Mouse (Mus musculus) limb, embryonic 14.5 days (tissue): ENCODE measurements around the gene Faim2. TPM values are rescaled to one million over a fixed set of nuclear protein-coding genes. Genes with fewer than 3 reads are reported as not detected.

ENCODE experiments used
- ATAC-seq: fragments of 200-750 bp; cut with Nextera tagmentation; 2 replicates; pipeline ENCODE4 v1.8.0; 2017; ENCODE audit warnings: low read depth, moderate number of reproducible peaks, moderate TSS enrichment; ENCODE audit not compliant: low FRiP score
- DNase-seq: peaks from one replicate; pipeline ENCODE4 v3.0.0-alpha.2; 2015; ENCODE audit warnings: low spot score
- H3K27ac ChIP-seq: fragments of 300-500 bp; sonication (generic); replicated peaks from 2 replicates; pipeline ENCODE4 v1.5.1; 2014; ENCODE audit warnings: low read depth, mild to moderate bottlenecking, low read length, moderate library complexity, mixed read lengths
- H3K27me3 ChIP-seq: fragments of 300-500 bp; sonication (generic); 2 replicates; pipeline ENCODE4 v1.6.1; 2014; ENCODE audit warnings: low read length, mixed read lengths; ENCODE audit not compliant: control insufficient read depth, insufficient read depth
- H3K36me3 ChIP-seq: fragments of 300-500 bp; sonication (generic); 2 replicates; pipeline ENCODE4 v1.6.1; 2014; ENCODE audit warnings: mild to moderate bottlenecking, low read length, moderate library complexity, mixed read lengths; ENCODE audit not compliant: control insufficient read depth, insufficient read depth
- H3K4me1 ChIP-seq: fragments of 300-500 bp; sonication (generic); 2 replicates; pipeline ENCODE4 v1.6.1; 2014; ENCODE audit warnings: antibody characterized with exemption, low read length, mixed read lengths; ENCODE audit not compliant: control insufficient read depth, insufficient read depth
- H3K4me2 ChIP-seq: fragments of 300-500 bp; sonication (generic); replicated peaks from 2 replicates; pipeline ENCODE4 v1.6.1; 2014; ENCODE audit warnings: low read depth, mild to moderate bottlenecking, low read length, moderate library complexity; ENCODE audit not compliant: severe bottlenecking
- H3K4me3 ChIP-seq: fragments of 300-500 bp; sonication (generic); replicated peaks from 2 replicates; pipeline ENCODE4 v1.5.1; 2014; ENCODE audit warnings: low read length
- H3K9ac ChIP-seq: fragments of 300-500 bp; sonication (generic); 2 replicates; pipeline ENCODE4 v1.6.1; 2014; ENCODE audit warnings: mild to moderate bottlenecking, low read depth, low read length, moderate library complexity; ENCODE audit not compliant: severe bottlenecking
- H3K9me3 ChIP-seq: fragments of 300-500 bp; sonication (generic); 2 replicates; pipeline ENCODE4 v1.6.1; 2016; ENCODE audit warnings: low read length; ENCODE audit not compliant: control insufficient read depth
- POLR2A ChIP-seq: fragments of 200-500 bp; IDR thresholded peaks from 2 replicates; pipeline ENCODE4 v1.8.0; 2012; ENCODE audit warnings: inconsistent platforms, mild to moderate bottlenecking, moderate library complexity, borderline replicate concordance; ENCODE audit not compliant: insufficient read depth, insufficient read length; ENCODE audit errors: extremely low read depth
- WGBS: fragments of 180-500 bp; shearing (Covaris S2); extraction: QIAGEN DNeasy Blood & Tissue Kit; methylation state at CpG from one replicate; pipeline ENCODE4 v1.1.7; 2014; 5-methylcytosine and 5-hydroxymethylcytosine counted together
- polyA plus RNA-seq, 2 experiments: library from polyadenylated mRNA; depleted of rRNA in 1 of 2; stranded (reverse) in 1 of 2; unstranded in 1 of 2; fragments of >200 nt; fragmentation: Nextera tagmentation in 1 of 2; extraction: Ambion mirVana in 1 of 2; gene quantifications; 2 replicates each; pipeline versions ENCODE4 v1.2.1 to v1.2.3; 2012 to 2014

The Faim2 gene
- polyA plus RNA-seq, 2 experiments: 0.10 to 0.21 TPM

- DNase-seq (no peak), ATAC-seq (no peak)
- Histone ChIP-seq H3K4me3 (no peak overlapping the region), H3K4me2 (no peak overlapping the region), H3K27ac (no peak overlapping the region), H3K9ac (no peak overlapping the region), H3K36me3 (no peaks in the 10 kb centered on the region), H3K27me3 (no peaks in the 10 kb centered on the region), H3K4me1 (peaks cover 5% of the 10 kb centered on the region; the same call in 1 of the 2 replicates), H3K9me3 (no peaks in the 10 kb centered on the region)
- TF ChIP-seq POLR2A: no peak
- 92% methylated on average over 1 of the region's 1 CpGs for WGBS
These were observed 31.0 kb upstream of the Faim2 start for GRCm38 (mm10) chr15:99558947-99559346.

DNA sequence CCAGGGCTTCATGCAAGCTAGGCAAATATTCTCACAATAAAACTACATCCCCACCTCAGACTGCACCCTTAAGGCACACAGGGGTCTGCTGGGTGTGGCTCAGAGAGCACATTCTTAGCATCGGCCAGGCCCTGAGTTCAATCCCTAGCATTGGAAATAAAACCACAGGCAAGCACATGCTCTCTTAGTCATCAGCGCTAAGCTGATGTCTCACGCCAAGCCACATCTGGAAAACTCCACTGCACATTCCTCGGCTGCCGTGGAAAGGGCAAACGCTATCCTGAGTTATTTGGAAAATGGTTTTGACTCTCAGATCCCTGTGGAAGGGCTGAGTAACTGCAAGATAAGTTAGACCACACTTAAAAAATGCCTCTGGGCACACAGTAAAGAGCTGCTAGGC, 25.8 kb upstream of the Faim2 start:
- Histone ChIP-seq H3K27me3 (no peaks in the 10 kb centered on the region), H3K27ac (0 out of 2 replicates have a peak overlapping the region, but pooled peaks have one; percentile 52), H3K4me1 (peaks cover 8% of the 10 kb centered on the region; the same call in 1 of the 2 replicates), H3K4me2 (no peak overlapping the region), H3K36me3 (no peaks in the 10 kb centered on the region), H3K4me3 (no peak overlapping the region), H3K9ac (no peak overlapping the region), H3K9me3 (no peaks in the 10 kb centered on the region)
- DNase-seq (peak; percentile 59), ATAC-seq (peak; percentile 77)
- WGBS: 17% methylated on average over 6 of the region's 6 CpGs
- no peak for TF ChIP-seq POLR2A

- 46% methylated on average over 2 of the region's 2 CpGs for WGBS
- Histone ChIP-seq H3K36me3 (no peaks in the 10 kb centered on the region), H3K27me3 (no peaks in the 10 kb centered on the region), H3K4me1 (peaks cover 22% of the 10 kb centered on the region), H3K9ac (no peak overlapping the region), H3K4me3 (no peak overlapping the region), H3K4me2 (no peak overlapping the region), H3K9me3 (no peaks in the 10 kb centered on the region), H3K27ac (no peak overlapping the region)
- ATAC-seq (no peak), DNase-seq (no peak)
- TF ChIP-seq POLR2A: no peak
These were observed 21.9 kb upstream of the Faim2 start for GRCm38 (mm10) chr15:99549901-99550300.

DNA sequence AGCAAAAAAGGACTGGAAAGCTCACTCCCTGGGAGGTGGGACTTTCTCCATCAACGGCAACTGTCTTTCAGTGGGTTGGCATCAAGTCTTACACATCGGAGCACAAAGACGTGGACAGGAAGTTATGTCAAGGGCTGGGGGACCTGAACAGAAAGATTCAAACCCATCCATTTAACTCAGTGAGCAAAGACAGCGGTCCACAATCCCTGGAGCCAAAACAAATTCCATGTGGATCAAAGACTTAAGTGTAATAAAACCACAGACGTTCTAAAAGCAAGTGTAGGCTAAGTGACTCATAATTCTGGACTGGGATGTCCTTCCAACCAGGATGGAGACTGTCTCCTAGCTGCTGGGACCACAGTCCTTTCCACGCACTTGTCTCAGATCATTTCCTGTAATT, 19.8 kb upstream of the Faim2 start:
- DNase-seq: no peak
- Histone ChIP-seq H3K36me3 (no peaks in the 10 kb centered on the region), H3K27me3 (no peaks in the 10 kb centered on the region), H3K4me2 (no peak overlapping the region), H3K9me3 (no peaks in the 10 kb centered on the region), H3K4me3 (no peak overlapping the region), H3K4me1 (peaks cover 15% of the 10 kb centered on the region), H3K9ac (no peak overlapping the region), H3K27ac (no peak overlapping the region)
- ATAC-seq: no peak
- TF ChIP-seq POLR2A: no peak
- WGBS: 56% methylated on average over 6 of the region's 6 CpGs

GRCm38 (mm10) chr15:99546596-99546995, 18.6 kb upstream of the Faim2 start:
- ATAC-seq (peak; percentile 80), DNase-seq (peak; percentile 86)
- Histone ChIP-seq H3K9me3 (no peaks in the 10 kb centered on the region), H3K4me2 (no peak overlapping the region), H3K9ac (no peak overlapping the region), H3K27me3 (no peaks in the 10 kb centered on the region), H3K27ac (peak overlapping the region; percentile 26; the same call in 1 of the 2 replicates), H3K36me3 (no peaks in the 10 kb centered on the region), H3K4me3 (no peak overlapping the region), H3K4me1 (peaks cover 15% of the 10 kb centered on the region)
- TF ChIP-seq POLR2A: no peak
- 18% methylated on average over 11 of the region's 11 CpGs for WGBS

- H3K4me3 ChIP-seq: no peak overlapping the region
- DNase-seq: no peak
- H3K36me3 ChIP-seq: no peaks in the 10 kb centered on the region
- no peak overlapping the region for H3K9ac ChIP-seq
- H3K4me1 ChIP-seq: peaks cover 15% of the 10 kb centered on the region
- no peaks in the 10 kb centered on the region for H3K9me3 ChIP-seq
- 39% methylated on average over 7 of the region's 7 CpGs for WGBS
- no peak overlapping the region for H3K4me2 ChIP-seq
- ATAC-seq: no peak
- no peak overlapping the region for H3K27ac ChIP-seq
- no peak for TF ChIP-seq POLR2A
- no peaks in the 10 kb centered on the region for H3K27me3 ChIP-seq
These were observed 16.1 kb upstream of the Faim2 start for GRCm38 (mm10) chr15:99544047-99544446.
